Mouse (Mus musculus): ENCODE measurements around the gene Trpc4.

DNA sequence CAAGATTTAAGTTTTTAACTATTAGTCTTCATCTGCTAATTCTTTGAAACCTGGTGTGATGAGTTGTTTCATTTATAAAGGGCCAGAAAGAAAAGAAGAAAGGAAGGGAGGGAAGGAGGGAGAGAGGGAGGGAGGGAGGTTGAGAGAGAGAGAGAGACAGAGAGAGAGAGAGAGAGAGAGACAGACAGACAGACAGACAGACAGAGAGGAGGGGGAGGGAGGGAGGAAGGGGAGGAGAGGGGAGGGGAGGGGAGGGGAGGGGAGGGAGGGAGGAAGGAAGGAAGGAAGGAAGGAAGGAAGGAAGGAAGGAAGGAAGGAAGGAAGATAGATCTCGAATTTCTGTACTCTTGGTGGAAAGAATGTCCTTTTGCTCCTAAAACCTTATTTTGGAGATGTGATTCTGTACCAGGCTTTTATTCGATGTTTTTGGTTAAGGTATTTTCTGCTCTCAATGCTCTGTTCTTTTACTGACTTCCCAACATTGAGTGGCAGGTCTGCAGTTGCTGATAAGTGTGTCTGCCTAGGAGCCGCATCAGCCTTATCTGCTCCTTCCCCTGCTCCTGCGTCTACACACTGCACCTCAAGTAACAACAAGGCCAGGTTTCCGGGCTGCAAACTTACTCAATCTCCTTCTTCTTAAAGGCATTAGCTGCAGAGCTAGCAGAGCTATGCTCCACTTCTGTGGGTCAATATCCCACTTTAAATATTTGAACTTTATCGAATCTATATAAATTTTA lies 35.3 kb downstream of the Trpc4 start:
- TF ChIP-seq POLR2A (IDR thresholded peaks at IDR 0.05; ENCODE audit: low read depth, low read length) (no peak), CTCF (IDR thresholded peaks at IDR 0.05; ENCODE audit: extremely low read depth, insufficient read length, insufficient replicate concordance, low read depth, low read length) (no peak)

Data from small intestine, adult 2 months (tissue).